Comparison of ENCODE assay signal across 12 mouse cellular contexts in genomic region chr1:59369320-59369685, GRCm38 (mm10).
"Had no signal": no experiment of that assay in that cellular context is flagged by ENCODE, and none has a peak within 500 bp of the region (broad histone marks: within the 10 kb centered on the region; RNA-seq: fewer than 3 reads in every experiment).

No protein-coding gene starts in this region.

- H3K4me3 ChIP-seq: limb, embryonic 13.5 days; liver, embryonic 15.5 days; midbrain, embryonic 10.5 days; neural tube, embryonic 13.5 days; stomach, embryonic 15.5 days had no signal

- H3K36me3 ChIP-seq: limb, embryonic 13.5 days; liver, embryonic 15.5 days; midbrain, embryonic 10.5 days; neural tube, embryonic 13.5 days; stomach, embryonic 15.5 days had no signal

- ATAC-seq: midbrain, embryonic 16.5 days had no signal

- DNase-seq: kidney, postnatal 14 days; layer of hippocampus, adult 9-11 months; layer of hippocampus, postnatal 36 days; right cerebral cortex, adult 18-20 months; thymus, postnatal 36 days had no signal

- H3K9me3 ChIP-seq: limb, embryonic 13.5 days; liver, embryonic 15.5 days; midbrain, embryonic 10.5 days; neural tube, embryonic 13.5 days; stomach, embryonic 15.5 days had no signal

- H3K4me2 ChIP-seq: hindbrain, embryonic 14.5 days; liver, embryonic 15.5 days; neural tube, embryonic 13.5 days; stomach, embryonic 15.5 days had no signal

- H3K27ac ChIP-seq: hindbrain, embryonic 14.5 days; limb, embryonic 13.5 days; midbrain, embryonic 10.5 days; neural tube, embryonic 13.5 days; stomach, embryonic 15.5 days had no signal

- H3K27me3 ChIP-seq: liver, embryonic 15.5 days; stomach, embryonic 15.5 days had no signal

- H3K9ac ChIP-seq: hindbrain, embryonic 14.5 days; limb, embryonic 13.5 days; liver, embryonic 15.5 days; neural tube, embryonic 13.5 days; stomach, embryonic 15.5 days had no signal
